Mouse (Mus musculus): ENCODE results near the gene Catsper2.
"Not testable (repeated sequence)": the region's sequence is repeated elsewhere in the genome, so short reads cannot be mapped to it uniquely, and the experiment has no call there.

The Catsper2 gene

GRCm38 (mm10) chr2:121434854-121435253, 21.3 kb upstream of the Catsper2 start:
- DNase-seq (ENCODE audit: low read depth, low spot score) = no peak

DNA sequence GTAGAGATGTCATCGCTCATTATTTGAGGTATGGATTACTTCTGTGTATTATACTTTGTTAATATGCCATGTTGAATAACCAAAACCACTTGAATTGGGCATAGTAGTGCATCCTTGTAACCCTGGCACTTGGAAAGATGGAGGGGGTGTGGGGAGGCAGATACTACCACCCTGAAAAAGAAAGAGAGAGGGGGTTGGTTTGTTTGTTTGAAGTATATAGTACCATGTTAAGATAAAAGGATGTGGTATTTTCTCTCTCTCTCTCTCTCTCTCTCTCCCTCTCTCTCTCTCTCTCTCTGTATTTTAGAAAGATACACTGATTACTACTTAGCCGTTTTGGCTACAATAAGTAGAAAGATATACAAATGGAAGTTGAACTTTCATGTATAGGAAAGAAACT, 12.3 kb upstream of the Catsper2 start:
- no peak for DNase-seq (ENCODE audit: low read depth, low spot score)

- no peak for DNase-seq (ENCODE audit: low read depth, low spot score)
Observed at GRCm38 (mm10) chr2:121423166-121423565, 9.6 kb upstream of the Catsper2 start.

GRCm38 (mm10) chr2:121418476-121418875, 4.9 kb upstream of the Catsper2 start:
- DNase-seq (ENCODE audit: low read depth, low spot score) = no peak

DNA sequence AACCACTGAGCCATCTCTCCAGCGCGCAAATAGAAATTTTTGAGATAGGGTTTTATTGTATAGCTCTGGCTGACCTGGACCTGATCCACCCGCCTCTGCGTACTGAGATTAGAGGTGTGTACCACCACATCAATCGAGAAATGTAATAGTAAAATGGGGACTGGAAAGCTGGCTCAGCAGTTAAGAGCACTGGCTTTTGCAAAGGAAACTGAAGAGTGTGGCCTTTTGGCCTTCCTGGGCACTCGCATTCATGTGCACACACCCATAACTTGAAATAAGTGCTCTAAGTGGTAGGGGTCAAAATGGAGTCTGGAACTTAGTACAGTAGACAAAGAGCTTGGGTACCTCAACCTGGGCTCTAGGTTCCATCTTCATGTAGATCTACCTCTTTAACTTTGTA, 2.8 kb upstream of the Catsper2 start:
- DNase-seq (ENCODE audit: low read depth, low spot score) = no peak

GRCm38 (mm10) chr2:121415591-121415990, 2.0 kb upstream of the Catsper2 start:
- no peak for DNase-seq (ENCODE audit: low read depth, low spot score)

- no peak for DNase-seq (ENCODE audit: low read depth, low spot score)
Observed at GRCm38 (mm10) chr2:121415103-121415502, 1.5 kb upstream of the Catsper2 start.

- peak; percentile 16 for DNase-seq (ENCODE audit: low read depth, low spot score)
Observed at GRCm38 (mm10) chr2:121414139-121414685, 620 bp upstream of the Catsper2 start.

DNA sequence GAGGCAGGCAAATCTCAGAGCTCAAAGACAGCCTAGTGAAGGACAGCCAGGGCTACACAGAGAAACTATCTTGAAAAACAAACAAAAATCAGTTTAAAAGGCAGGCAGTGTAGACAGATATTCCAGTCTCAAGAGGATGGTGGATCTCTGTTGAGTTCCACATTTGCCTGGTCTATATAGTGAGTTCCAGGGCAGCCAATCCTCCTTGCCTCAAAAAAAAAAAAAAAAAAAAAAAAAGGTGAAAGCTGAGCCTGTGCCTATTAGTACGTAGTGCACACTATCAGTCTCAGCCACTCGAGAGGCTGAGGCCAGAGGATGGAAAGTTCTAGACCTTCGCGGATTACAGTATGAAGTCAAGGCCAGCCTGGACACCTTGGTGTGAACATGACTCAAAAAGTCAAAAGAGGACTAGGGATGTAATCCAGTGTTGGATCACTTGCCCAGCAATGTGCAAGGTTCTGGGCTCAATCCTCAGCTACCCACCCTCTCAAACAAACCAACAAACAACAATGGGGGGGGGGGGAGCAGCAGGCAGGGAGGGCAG, 677 bp downstream of the Catsper2 start:
- no peak for DNase-seq (ENCODE audit: low read depth, low spot score)

GRCm38 (mm10) chr2:121408160-121408559, 5.4 kb downstream of the Catsper2 start:
- peak; percentile 36 for DNase-seq (ENCODE audit: low read depth, low spot score)

DNA sequence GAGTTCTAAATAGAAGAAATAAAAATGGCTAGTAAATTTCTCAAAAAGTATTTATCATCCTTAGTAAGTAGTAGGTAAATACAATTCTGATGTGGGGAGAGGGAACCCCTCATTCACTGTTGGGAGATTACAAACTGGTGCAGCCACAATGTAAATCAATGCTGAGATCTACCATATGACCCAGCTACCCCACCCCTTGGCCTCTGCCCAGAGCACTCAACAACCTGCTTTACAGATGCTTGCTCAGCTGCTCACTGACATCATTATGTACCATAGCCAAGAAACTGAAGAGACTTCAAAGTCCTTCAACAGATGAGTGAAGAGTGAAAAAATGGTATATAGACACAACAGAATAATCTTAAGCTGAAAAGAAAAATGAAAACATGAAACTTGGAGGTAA, 10.3 kb downstream of the Catsper2 start:
- no peak for DNase-seq (ENCODE audit: low read depth, low spot score)

DNA sequence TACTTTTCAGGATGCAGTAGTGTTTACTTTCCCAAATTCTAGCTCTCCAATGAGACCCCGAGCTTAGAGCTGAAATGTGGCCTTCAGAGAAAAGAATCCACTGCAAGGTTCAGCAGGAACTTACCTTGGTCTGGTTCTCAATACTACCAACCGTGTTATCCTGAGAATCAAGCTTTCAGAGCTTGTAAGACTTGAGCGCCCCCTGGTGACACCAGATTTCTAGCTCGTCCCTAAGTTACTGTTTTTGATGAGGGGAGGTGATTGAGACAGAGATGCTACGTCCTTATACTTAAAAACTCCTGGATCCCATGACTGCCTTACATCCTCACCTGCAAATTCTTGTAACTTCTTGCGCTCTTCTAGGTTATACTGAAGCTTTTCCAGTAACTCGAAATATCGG, 17.0 kb downstream of the Catsper2 start:
- peak; percentile 58 for DNase-seq (ENCODE audit: low read depth, low spot score)

GRCm38 (mm10) chr2:121386961-121387575, 26.5 kb downstream of the Catsper2 start, which contains the start of gene Strc:
Strc (minus strand) TSS chr2:121387168.
- DNase-seq (ENCODE audit: low read depth, low spot score) = not testable (repeated sequence)

DNA sequence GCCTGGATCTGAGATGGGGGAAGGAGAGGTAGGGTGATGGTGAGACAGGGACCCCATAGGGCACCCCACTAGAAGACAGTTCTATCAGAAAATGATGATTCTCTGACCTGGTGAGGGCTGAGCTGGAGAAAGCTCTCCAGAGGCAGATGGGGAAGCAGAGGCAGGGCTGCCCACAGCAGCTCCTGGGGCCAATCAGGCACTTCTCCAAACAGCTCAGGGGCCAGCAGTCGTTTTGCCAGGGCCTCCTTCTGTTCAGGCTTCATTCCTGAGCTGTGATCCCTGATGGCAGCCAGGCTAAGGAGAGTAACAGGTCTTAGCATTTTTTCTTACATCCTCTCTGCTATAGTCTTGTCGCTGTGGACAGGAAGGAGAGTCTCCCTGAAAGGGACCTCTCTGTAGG, 38.8 kb downstream of the Catsper2 start:
- no peak for DNase-seq (ENCODE audit: low read depth, low spot score)

- DNase-seq (ENCODE audit: low read depth, low spot score) = no peak
Observed at GRCm38 (mm10) chr2:121372266-121372665, 41.3 kb downstream of the Catsper2 start.

- DNase-seq (ENCODE audit: low read depth, low spot score) = no peak
Observed at GRCm38 (mm10) chr2:121370921-121371320, 42.7 kb downstream of the Catsper2 start.

DNA sequence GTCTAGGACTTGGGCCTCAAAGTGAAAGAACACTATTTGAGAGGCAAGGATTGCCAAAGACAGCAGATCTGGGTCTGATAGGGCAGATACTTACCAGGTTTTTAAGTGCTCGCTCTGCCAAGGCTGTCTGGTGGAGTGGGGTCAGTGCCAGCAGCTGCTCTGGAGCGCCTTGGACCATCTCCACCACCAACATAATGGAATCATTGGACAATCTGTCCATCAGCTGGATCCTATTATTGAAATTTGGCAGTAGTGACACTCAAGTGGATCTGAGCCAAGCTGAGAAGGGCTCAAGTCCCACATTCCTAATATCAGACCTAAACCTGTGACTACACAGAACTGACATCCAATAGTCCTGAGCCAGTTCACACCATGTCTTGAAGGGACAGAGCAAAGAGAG, 44.8 kb downstream of the Catsper2 start:
- no peak for DNase-seq (ENCODE audit: low read depth, low spot score)

GRCm38 (mm10) chr2:121363656-121364055, 49.9 kb downstream of the Catsper2 start:
- DNase-seq (ENCODE audit: low read depth, low spot score) = no peak

DNA sequence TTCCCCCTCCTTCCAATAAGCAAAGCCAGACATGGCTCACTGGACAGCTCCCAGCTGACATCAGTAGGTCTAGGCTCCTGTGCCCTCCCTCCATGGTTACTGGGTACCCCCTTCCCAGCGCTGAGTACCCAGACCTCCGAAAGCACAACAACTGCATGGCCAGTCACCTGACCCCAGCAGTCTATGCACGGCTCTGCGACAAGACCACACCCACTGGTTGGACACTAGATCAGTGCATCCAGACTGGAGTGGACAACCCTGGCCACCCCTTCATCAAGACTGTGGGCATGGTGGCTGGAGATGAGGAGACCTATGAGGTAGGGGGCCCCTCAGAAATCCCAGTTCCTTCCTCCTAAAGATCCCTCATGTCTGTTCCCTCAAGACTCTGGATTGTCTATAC, 54.1 kb downstream of the Catsper2 start:
- no peak for DNase-seq (ENCODE audit: low read depth, low spot score)

- peak; percentile 38 for DNase-seq (ENCODE audit: low read depth, low spot score)
Observed at GRCm38 (mm10) chr2:121358381-121358780, 55.2 kb downstream of the Catsper2 start.

DNA sequence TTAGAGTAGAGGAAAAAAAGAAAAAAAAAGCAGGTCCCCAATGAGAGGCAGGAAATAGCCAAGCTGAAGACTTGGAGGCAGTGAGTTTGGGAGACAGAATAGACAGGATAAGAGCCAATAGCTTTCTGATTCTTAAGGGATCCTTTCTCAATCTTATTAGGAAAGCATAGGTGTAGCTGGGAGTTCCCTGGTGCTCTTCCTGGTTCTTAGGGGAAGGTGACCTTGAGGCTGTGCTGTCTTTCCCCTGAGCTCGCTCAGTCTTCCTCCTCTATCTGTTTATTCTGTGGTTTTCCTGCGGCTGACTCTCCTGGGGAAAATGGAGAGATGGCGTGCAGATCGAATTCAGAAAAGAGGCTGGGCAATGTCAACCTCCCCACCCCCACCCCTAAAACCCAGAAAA, 55.6 kb downstream of the Catsper2 start:
- no peak for DNase-seq (ENCODE audit: low read depth, low spot score)

DNA sequence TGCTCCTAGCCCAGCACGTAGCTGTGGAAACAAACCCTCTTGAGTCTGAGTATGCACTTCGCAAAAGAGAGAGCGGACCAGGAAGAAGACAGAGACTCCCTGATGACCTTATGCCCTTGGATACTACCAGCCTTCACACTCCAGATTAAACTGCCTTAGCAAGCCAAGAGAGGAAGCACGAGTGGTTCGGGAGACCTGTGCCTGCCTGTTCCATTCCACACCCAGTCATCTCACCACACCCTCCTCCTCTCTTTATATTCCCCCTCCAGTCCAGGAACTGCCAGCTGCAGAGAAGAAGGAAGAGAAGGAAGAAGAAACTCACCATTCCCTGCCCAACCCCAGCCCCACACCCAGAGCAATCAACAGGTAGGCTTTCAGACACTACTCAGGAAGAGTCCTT, 56.1 kb downstream of the Catsper2 start, which contains the start of gene Ckmt1:
TSS of gene Ckmt1 (plus strand) at position 221 of the 400 bp plus-strand sequence.
- no peak for DNase-seq (ENCODE audit: low read depth, low spot score)
